Mouse (Mus musculus) CH12.LX (cell line): ENCODE measurements at regions not wholly inside any gene's neighbourhood (a gene's known extent, or its start where the extent isn't known, plus 50 kb on each side); places are given as distances from the start of the nearest gene placed in this dataset.
A peak's percentile ranks its signal among the peaks of the same experiment; 100 is the strongest.

Experiments
- CHD1 ChIP-seq: IDR thresholded peaks from 2 replicates; pipeline ENCODE4 v1.6.1; 2012; ENCODE audit warnings: low read depth, low read length, improper control_type of control experiment, inconsistent platforms
- CTCF ChIP-seq, 2 experiments: IDR thresholded peaks in 1 of 2; conservative IDR thresholded peaks in 1 of 2; 2 replicates each; pipeline ENCODE4 v1.5.1; 2011 to 2012; ENCODE audit warnings: low read depth in 2 of 2, low read length in 2 of 2, improper control_type of control experiment in 1 of 2, inconsistent platforms in 1 of 2, mild to moderate bottlenecking in 1 of 2, moderate library complexity in 1 of 2
- ELF1 ChIP-seq: IDR thresholded peaks from 2 replicates; pipeline ENCODE4 v1.6.1; 2014; ENCODE audit warnings: low read depth, mild to moderate bottlenecking, inconsistent platforms, low read length, improper control_type of control experiment
- EP300 ChIP-seq: IDR thresholded peaks from 2 replicates; pipeline ENCODE4 v1.6.1; 2011; ENCODE audit warnings: low read length, improper control_type of control experiment
- ETS1 ChIP-seq: conservative IDR thresholded peaks from 2 replicates; pipeline ENCODE4 v1.6.1; 2012; ENCODE audit warnings: low read depth, mild to moderate bottlenecking, inconsistent platforms, low read length, improper control_type of control experiment, moderate library complexity
- POLR2A ChIP-seq: IDR thresholded peaks from 2 replicates; pipeline ENCODE4 v1.6.1; 2011; ENCODE audit warnings: low read depth, mild to moderate bottlenecking, improper control_type of control experiment, low read length
- RCOR1 ChIP-seq: conservative IDR thresholded peaks from 2 replicates; pipeline ENCODE4 v1.6.1; 2012; ENCODE audit warnings: low read depth, mild to moderate bottlenecking, inconsistent platforms, low read length, improper control_type of control experiment
- SIN3A ChIP-seq: IDR thresholded peaks from 2 replicates; pipeline ENCODE4 v1.6.1; 2012; ENCODE audit warnings: low read length, improper control_type of control experiment, inconsistent platforms
- USF2 ChIP-seq: conservative IDR thresholded peaks from 2 replicates; pipeline ENCODE4 v1.6.1; 2011; ENCODE audit warnings: low read depth, low read length, improper control_type of control experiment

GRCm38 (mm10) chr11:117425927-117426326 lies 58.2 kb upstream of the Gm11733 start:
- TF ChIP-seq CTCF (conservative IDR thresholded peaks at IDR 0.05 in 1 of 2, IDR thresholded peaks at IDR 0.05 in 1 of 2; ENCODE audit: low read depth in 2 of 2, low read length in 2 of 2), result no peak
- no peak for TF ChIP-seq USF2
- TF ChIP-seq RCOR1, result no peak
- TF ChIP-seq ETS1, result no peak
- TF ChIP-seq ELF1, result peak; percentile 57
- TF ChIP-seq SIN3A, result no peak
- TF ChIP-seq CHD1, result no peak
- no peak for TF ChIP-seq EP300
- TF ChIP-seq POLR2A, result no peak
